Mouse (Mus musculus): ENCODE data around the gene Tubg2. TPM values are rescaled to one million over a fixed set of nuclear protein-coding genes. Genes with fewer than 3 reads are reported as not detected.

Tubg2 gene
- polyA plus RNA-seq, 1 experiment from 2014 or later, result 3.4 TPM

- DNase-seq (ENCODE audit: low spot score, missing footprints) (peak; percentile 95), ATAC-seq (ENCODE audit: low FRiP score) (peak; percentile 79; the same call in 1 of the 2 replicates)
- Histone ChIP-seq H3K4me2 (peak overlapping the region; percentile 45), H3K36me3 (ENCODE audit: control insufficient read depth, insufficient read depth, low read length) (no peaks in the 10 kb centered on the region), H3K9me3 (ENCODE audit: control insufficient read depth, low read length) (no peaks in the 10 kb centered on the region), H3K27me3 (ENCODE audit: control insufficient read depth, insufficient read depth, low read length) (no peaks in the 10 kb centered on the region), H3K4me1 (ENCODE audit: control insufficient read depth, insufficient read depth, low read length) (peaks cover 3% of the 10 kb centered on the region; the same call in 1 of the 2 replicates), H3K27ac (ENCODE audit: low read depth, low read length) (no peak overlapping the region), H3K4me3 (ENCODE audit: low read depth, low read length) (peak overlapping the region; percentile 20; the same call in 1 of the 2 replicates), H3K9ac (ENCODE audit: low read length) (peak overlapping the region; percentile 59)
- WGBS, result 21% methylated on average over 18 of the region's 19 CpGs
Observed at GRCm38 (mm10) chr11:101143338-101144225, 12.1 kb upstream of the Tubg2 start.

DNA sequence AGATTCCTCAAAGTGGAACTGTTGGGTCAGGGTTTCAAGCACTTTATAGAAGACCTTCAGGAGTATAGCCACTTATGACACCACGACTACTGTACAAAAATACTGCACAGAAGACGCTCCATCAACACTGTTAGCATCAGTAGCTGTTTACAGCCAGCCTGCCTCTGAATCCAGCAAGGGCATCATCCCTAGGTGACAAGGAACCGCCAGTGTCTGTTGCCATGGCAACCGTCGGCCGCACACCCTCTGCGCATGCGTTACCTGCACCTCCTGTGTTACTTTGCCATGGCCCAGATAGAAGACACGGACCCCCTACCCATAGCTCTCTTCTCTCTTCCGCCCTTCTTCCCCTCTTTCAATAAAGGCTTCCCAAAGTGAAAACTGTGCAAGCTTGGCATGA lies 9.3 kb upstream of the Tubg2 start:
- DNase-seq (ENCODE audit: low spot score, missing footprints) (peak; percentile 91), ATAC-seq (ENCODE audit: low FRiP score) (no peak)
- H3K9me3 ChIP-seq (ENCODE audit: control insufficient read depth, low read length), result no peaks in the 10 kb centered on the region
- no peak overlapping the region for H3K4me3 ChIP-seq (ENCODE audit: low read depth, low read length)
- no peak overlapping the region for H3K27ac ChIP-seq (ENCODE audit: low read depth, low read length)
- 18% methylated on average over 10 of the region's 10 CpGs for WGBS
- H3K36me3 ChIP-seq (ENCODE audit: control insufficient read depth, insufficient read depth, low read length), result no peaks in the 10 kb centered on the region
- no peaks in the 10 kb centered on the region for H3K27me3 ChIP-seq (ENCODE audit: control insufficient read depth, insufficient read depth, low read length)
- H3K4me2 ChIP-seq, result no peak overlapping the region
- no peak overlapping the region for H3K9ac ChIP-seq (ENCODE audit: low read length)
- peaks cover 3% of the 10 kb centered on the region; the same call in 1 of the 2 replicates for H3K4me1 ChIP-seq (ENCODE audit: control insufficient read depth, insufficient read depth, low read length)

- H3K4me1 ChIP-seq (ENCODE audit: control insufficient read depth, insufficient read depth, low read length), result peaks cover 3% of the 10 kb centered on the region; the same call in 1 of the 2 replicates
- WGBS, result 70% methylated on average over 10 of the region's 10 CpGs
- peak; percentile 64 for DNase-seq (ENCODE audit: low spot score, missing footprints)
Observed at GRCm38 (mm10) chr11:101148751-101149150, 7.0 kb upstream of the Tubg2 start.

DNA sequence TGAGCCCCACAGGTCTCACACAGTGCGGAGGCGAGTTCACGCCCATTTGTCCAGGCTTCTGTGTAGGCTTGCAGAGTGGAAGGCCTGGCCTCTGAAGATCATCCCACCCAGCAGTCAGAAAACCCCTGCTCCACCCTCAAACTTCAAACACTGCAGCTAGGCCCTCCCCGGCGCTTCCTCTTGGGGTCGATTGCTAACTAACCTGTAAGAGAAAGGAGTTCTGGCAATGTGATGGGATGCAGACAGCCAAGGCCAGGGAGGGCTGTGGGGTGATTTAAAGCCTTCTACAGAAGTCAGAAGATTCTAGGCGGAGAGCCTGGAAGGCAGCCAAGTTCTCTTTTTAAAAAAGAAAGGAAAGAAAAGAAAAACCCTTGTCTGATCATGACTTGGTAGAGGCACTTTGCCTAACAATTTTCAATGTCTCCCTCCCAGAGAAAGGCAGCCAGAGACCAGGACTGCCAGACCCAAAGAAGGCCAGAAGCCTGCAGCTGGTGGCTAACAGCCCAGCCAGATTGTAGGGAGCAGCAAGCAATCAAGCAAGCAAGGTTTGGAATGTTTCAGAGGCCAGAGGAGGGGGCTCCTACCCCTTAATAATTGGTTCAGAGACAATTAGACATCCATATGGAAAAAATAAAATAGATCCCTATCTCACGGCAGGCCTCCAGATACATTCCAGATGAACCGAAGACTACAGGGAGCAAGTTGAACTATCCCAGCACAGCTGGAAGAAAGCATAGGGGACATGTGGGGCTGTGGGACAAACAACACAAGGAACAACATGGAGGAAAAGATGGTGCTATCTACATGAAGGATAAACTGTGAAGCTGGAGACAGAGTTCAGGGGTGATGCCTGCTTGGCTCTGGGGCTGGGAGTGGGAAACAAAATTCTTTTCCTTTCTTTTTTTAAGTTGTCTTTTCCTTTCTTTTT lies 6.3 kb upstream of the Tubg2 start:
- Histone ChIP-seq H3K9me3 (ENCODE audit: control insufficient read depth, low read length) (no peaks in the 10 kb centered on the region), H3K4me1 (ENCODE audit: control insufficient read depth, insufficient read depth, low read length) (no peaks in the 10 kb centered on the region), H3K27ac (ENCODE audit: low read depth, low read length) (no peak overlapping the region), H3K27me3 (ENCODE audit: control insufficient read depth, insufficient read depth, low read length) (no peaks in the 10 kb centered on the region), H3K9ac (ENCODE audit: low read length) (no peak overlapping the region), H3K36me3 (ENCODE audit: control insufficient read depth, insufficient read depth, low read length) (no peaks in the 10 kb centered on the region), H3K4me3 (ENCODE audit: low read depth, low read length) (no peak overlapping the region), H3K4me2 (no peak overlapping the region)
- 72% methylated on average over 9 of the region's 9 CpGs for WGBS
- ATAC-seq (ENCODE audit: low FRiP score) (no peak), DNase-seq (ENCODE audit: low spot score, missing footprints) (peak; percentile 59)

More at GRCm38 (mm10) chr11:101148751-101149150, 7.0 kb upstream of the Tubg2 start:
- Histone ChIP-seq H3K36me3 (ENCODE audit: control insufficient read depth, insufficient read depth, low read length) (no peaks in the 10 kb centered on the region), H3K4me2 (no peak overlapping the region), H3K9ac (ENCODE audit: low read length) (no peak overlapping the region), H3K27me3 (ENCODE audit: control insufficient read depth, insufficient read depth, low read length) (no peaks in the 10 kb centered on the region), H3K4me3 (ENCODE audit: low read depth, low read length) (no peak overlapping the region), H3K27ac (ENCODE audit: low read depth, low read length) (no peak overlapping the region), H3K9me3 (ENCODE audit: control insufficient read depth, low read length) (no peaks in the 10 kb centered on the region)
- ATAC-seq (ENCODE audit: low FRiP score), result no peak

GRCm38 (mm10) chr11:101151063-101151462 lies 4.6 kb upstream of the Tubg2 start:
- H3K9ac ChIP-seq (ENCODE audit: low read length), result no peak overlapping the region
- H3K4me3 ChIP-seq (ENCODE audit: low read depth, low read length), result no peak overlapping the region
- ATAC-seq (ENCODE audit: low FRiP score) (no peak), DNase-seq (ENCODE audit: low spot score, missing footprints) (peak; percentile 21)
- peaks cover 4% of the 10 kb centered on the region; the same call in 1 of the 2 replicates for H3K4me1 ChIP-seq (ENCODE audit: control insufficient read depth, insufficient read depth, low read length)
- 50% methylated on average over 2 of the region's 2 CpGs for WGBS
- no peaks in the 10 kb centered on the region; the same call in 1 of the 2 replicates for H3K27me3 ChIP-seq (ENCODE audit: control insufficient read depth, insufficient read depth, low read length)
- no peak overlapping the region for H3K4me2 ChIP-seq
- H3K27ac ChIP-seq (ENCODE audit: low read depth, low read length), result no peak overlapping the region
- H3K36me3 ChIP-seq (ENCODE audit: control insufficient read depth, insufficient read depth, low read length), result no peaks in the 10 kb centered on the region
- H3K9me3 ChIP-seq (ENCODE audit: control insufficient read depth, low read length), result no peaks in the 10 kb centered on the region

DNA sequence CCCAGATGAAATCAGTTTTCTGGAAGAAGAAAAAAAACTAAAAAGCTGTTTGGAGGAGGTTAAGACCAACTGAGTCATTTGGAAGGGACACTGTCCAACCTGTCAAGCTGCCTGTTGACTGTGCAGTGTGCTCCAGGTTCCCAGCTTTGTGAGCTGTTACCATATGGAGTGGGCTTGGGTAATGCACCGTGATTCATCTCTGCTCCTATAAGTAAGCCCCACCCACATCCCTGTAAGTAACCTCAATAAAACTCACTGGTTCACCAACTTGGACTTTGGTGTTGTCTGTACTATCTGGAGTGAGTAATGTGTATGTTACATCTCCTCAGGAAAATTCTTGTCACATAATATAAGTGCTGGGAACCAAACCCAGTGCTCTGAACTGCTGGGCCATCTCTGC lies 2.9 kb upstream of the Tubg2 start:
- H3K4me1 ChIP-seq (ENCODE audit: control insufficient read depth, insufficient read depth, low read length), result peaks cover 7% of the 10 kb centered on the region; the same call in 1 of the 2 replicates
- no peak overlapping the region for H3K4me3 ChIP-seq (ENCODE audit: low read depth, low read length)
- H3K36me3 ChIP-seq (ENCODE audit: control insufficient read depth, insufficient read depth, low read length), result no peaks in the 10 kb centered on the region
- 93% methylated on average over 1 of the region's 1 CpGs for WGBS
- ATAC-seq (ENCODE audit: low FRiP score) (no peak), DNase-seq (ENCODE audit: low spot score, missing footprints) (no peak)
- H3K27me3 ChIP-seq (ENCODE audit: control insufficient read depth, insufficient read depth, low read length), result peaks cover 4% of the 10 kb centered on the region
- H3K9me3 ChIP-seq (ENCODE audit: control insufficient read depth, low read length), result no peaks in the 10 kb centered on the region
- no peak overlapping the region for H3K27ac ChIP-seq (ENCODE audit: low read depth, low read length)
- no peak overlapping the region for H3K4me2 ChIP-seq
- no peak overlapping the region for H3K9ac ChIP-seq (ENCODE audit: low read length)

- peaks cover 4% of the 10 kb centered on the region for H3K27me3 ChIP-seq (ENCODE audit: control insufficient read depth, insufficient read depth, low read length)
- H3K27ac ChIP-seq (ENCODE audit: low read depth, low read length), result no peak overlapping the region
- H3K4me3 ChIP-seq (ENCODE audit: low read depth, low read length), result no peak overlapping the region
- H3K9me3 ChIP-seq (ENCODE audit: control insufficient read depth, low read length), result no peaks in the 10 kb centered on the region
- no peak overlapping the region for H3K9ac ChIP-seq (ENCODE audit: low read length)
- DNase-seq (ENCODE audit: low spot score, missing footprints) (peak; percentile 64), ATAC-seq (ENCODE audit: low FRiP score) (no peak)
- no peaks in the 10 kb centered on the region for H3K36me3 ChIP-seq (ENCODE audit: control insufficient read depth, insufficient read depth, low read length)
- no peak overlapping the region for H3K4me2 ChIP-seq
- peaks cover 7% of the 10 kb centered on the region; the same call in 1 of the 2 replicates for H3K4me1 ChIP-seq (ENCODE audit: control insufficient read depth, insufficient read depth, low read length)
Observed at GRCm38 (mm10) chr11:101154648-101155047, 1.1 kb upstream of the Tubg2 start.

DNA sequence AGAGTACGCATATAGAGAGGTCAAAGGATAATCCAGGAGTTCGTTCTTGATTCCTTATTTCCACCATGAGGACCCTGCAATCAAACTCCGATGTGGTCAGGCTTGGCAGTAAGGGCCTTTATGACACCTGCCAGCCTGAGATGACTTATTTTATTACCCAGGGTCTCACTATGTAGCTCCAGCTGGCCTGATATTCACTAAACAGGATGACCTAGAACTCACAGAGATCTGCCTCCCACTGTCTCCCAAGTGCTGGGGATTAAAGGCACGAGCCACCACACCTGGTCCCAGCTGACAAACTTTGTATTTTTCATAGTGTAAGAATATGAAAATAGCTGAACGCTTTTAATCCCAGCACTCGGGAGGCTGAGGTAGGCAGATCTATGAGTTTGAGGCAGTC lies 556 bp upstream of the Tubg2 start:
- Histone ChIP-seq H3K9me3 (ENCODE audit: control insufficient read depth, low read length) (no peaks in the 10 kb centered on the region), H3K4me2 (no peak overlapping the region), H3K4me3 (ENCODE audit: low read depth, low read length) (no peak overlapping the region), H3K36me3 (ENCODE audit: control insufficient read depth, insufficient read depth, low read length) (no peaks in the 10 kb centered on the region), H3K27ac (ENCODE audit: low read depth, low read length) (no peak overlapping the region), H3K4me1 (ENCODE audit: control insufficient read depth, insufficient read depth, low read length) (peaks cover 7% of the 10 kb centered on the region; the same call in 1 of the 2 replicates), H3K9ac (ENCODE audit: low read length) (no peak overlapping the region), H3K27me3 (ENCODE audit: control insufficient read depth, insufficient read depth, low read length) (peaks cover 4% of the 10 kb centered on the region)
- ATAC-seq (ENCODE audit: low FRiP score) (no peak), DNase-seq (ENCODE audit: low spot score, missing footprints) (peak; percentile 61)
- 73% methylated on average over 6 of the region's 6 CpGs for WGBS

Measured in midbrain, embryonic 11.5 days (tissue).